Mouse (Mus musculus): Measurements from ENCODE around the gene Zfp146.
A peak's percentile ranks its signal among the peaks of the same experiment; 100 is the strongest.
"Not testable (repeated sequence)": the region's sequence is repeated elsewhere in the genome, so short reads cannot be mapped to it uniquely, and the experiment has no call there.

The Zfp146 gene

GRCm38 (mm10) chr7:30192088-30192487 is 22.5 kb upstream of the Zfp146 start:
- no peak for DNase-seq (ENCODE audit: low spot score in 2 of 2)

GRCm38 (mm10) chr7:30189116-30189491 is 19.6 kb upstream of the Zfp146 start:
- DNase-seq (ENCODE audit: low spot score in 2 of 2) = no peak

GRCm38 (mm10) chr7:30188344-30189115 is 19.0 kb upstream of the Zfp146 start:
- DNase-seq (ENCODE audit: low spot score in 2 of 2) = no peak

GRCm38 (mm10) chr7:30184641-30185348 is 15.2 kb upstream of the Zfp146 start:
- no peak for DNase-seq (ENCODE audit: low spot score in 2 of 2)

- peak; percentile 42 to 56 for DNase-seq (ENCODE audit: low spot score in 2 of 2)
Measured at GRCm38 (mm10) chr7:30183879-30184289, 14.3 kb upstream of the Zfp146 start, which contains the start of gene Cox7a1. Gene Cox7a1, plus strand, starts transcription at chr7:30184144.

- DNase-seq (ENCODE audit: low spot score in 2 of 2) = not testable (repeated sequence)
Measured at GRCm38 (mm10) chr7:30183189-30183588, 13.6 kb upstream of the Zfp146 start.

GRCm38 (mm10) chr7:30181929-30182328 is 12.4 kb upstream of the Zfp146 start:
- not testable (repeated sequence) for DNase-seq (ENCODE audit: low spot score in 2 of 2)

GRCm38 (mm10) chr7:30181308-30181707 is 11.8 kb upstream of the Zfp146 start:
- peak; percentile 66 to 78 for DNase-seq (ENCODE audit: low spot score in 2 of 2)

GRCm38 (mm10) chr7:30178256-30178655 is 8.7 kb upstream of the Zfp146 start:
- no peak for DNase-seq (ENCODE audit: low spot score in 2 of 2)

- no peak for DNase-seq (ENCODE audit: low spot score in 2 of 2)
Measured at GRCm38 (mm10) chr7:30176474-30176873, 6.9 kb upstream of the Zfp146 start.

GRCm38 (mm10) chr7:30170283-30170951 is 867 bp upstream of the Zfp146 start:
- no peak for DNase-seq (ENCODE audit: low spot score in 2 of 2)

- peak in 1 of 2 experiments; percentile 35 for DNase-seq (ENCODE audit: low spot score in 2 of 2)
Measured at GRCm38 (mm10) chr7:30168914-30169582, 502 bp downstream of the Zfp146 start.

GRCm38 (mm10) chr7:30164745-30165144 is 4.8 kb downstream of the Zfp146 start:
- DNase-seq (ENCODE audit: low spot score in 2 of 2) = no peak

- DNase-seq (ENCODE audit: low spot score in 2 of 2) = no peak
Measured at GRCm38 (mm10) chr7:30163113-30163512, 6.4 kb downstream of the Zfp146 start.

GRCm38 (mm10) chr7:30155507-30155906 is 14.0 kb downstream of the Zfp146 start:
- no peak for DNase-seq (ENCODE audit: low spot score in 2 of 2)

GRCm38 (mm10) chr7:30154040-30154439 is 15.5 kb downstream of the Zfp146 start:
- no peak for DNase-seq (ENCODE audit: low spot score in 2 of 2)

- no peak for DNase-seq (ENCODE audit: low spot score in 2 of 2)
Measured at GRCm38 (mm10) chr7:30147011-30147410, 22.5 kb downstream of the Zfp146 start.

- DNase-seq (ENCODE audit: low spot score in 2 of 2) = peak; percentile 66 to 73
Measured at GRCm38 (mm10) chr7:30143555-30144209, 25.9 kb downstream of the Zfp146 start.

- no peak for DNase-seq (ENCODE audit: low spot score in 2 of 2)
Measured at GRCm38 (mm10) chr7:30143170-30143554, 26.4 kb downstream of the Zfp146 start.

- DNase-seq (ENCODE audit: low spot score in 2 of 2) = no peak
Measured at GRCm38 (mm10) chr7:30136826-30137225, 32.7 kb downstream of the Zfp146 start.

- no peak for DNase-seq (ENCODE audit: low spot score in 2 of 2)
Measured at GRCm38 (mm10) chr7:30132396-30132795, 37.2 kb downstream of the Zfp146 start.

All from frontal cortex, postnatal 36 days (tissue).